ENCODE assay signal across 15 mouse cellular contexts in the genomic region with DNA sequence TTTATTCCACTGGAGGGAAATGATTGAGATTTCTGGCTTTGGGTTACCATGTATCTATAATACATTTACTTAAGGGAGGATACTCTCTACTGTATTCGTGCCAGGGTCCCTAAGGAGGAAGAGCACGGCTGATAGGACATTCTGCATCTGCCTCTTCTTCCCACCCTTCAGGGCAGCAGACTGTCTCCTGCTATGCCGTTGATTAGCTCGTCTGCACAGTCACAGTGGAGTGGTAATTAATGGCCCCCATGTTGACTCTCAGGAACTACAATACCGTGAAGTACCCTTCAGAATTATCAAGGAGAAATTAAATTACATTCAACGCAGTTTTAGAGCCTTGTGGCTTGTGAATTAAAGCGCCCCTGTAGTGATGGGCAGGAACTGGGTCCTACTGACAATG. TPM values are rescaled to one million over a fixed set of nuclear protein-coding genes. Genes with fewer than 3 reads are reported as not detected.
DNase-seq lines count a peak whose midpoint lies in the region; ATAC-seq and TF ChIP-seq lines count a peak whose summit lies in the region.
"Had no signal": no experiment of that assay in that cellular context is flagged by ENCODE, and none has a peak within 500 bp of the region (broad histone marks: within the 10 kb centered on the region; RNA-seq: fewer than 3 reads in every experiment).

No protein-coding gene starts in this region.

- no peak for TF ChIP-seq CTCF in gastrocnemius, adult 2 months (IDR thresholded peaks at IDR 0.05)
- no peak for TF ChIP-seq CTCF in left cerebral cortex, adult 2 months (IDR thresholded peaks at IDR 0.05)
- TF ChIP-seq CTCF in brain, embryonic 14.5 days (IDR thresholded peaks at IDR 0.05; ENCODE audit: borderline replicate concordance, extremely low read depth, insufficient read depth, insufficient read length): no peak

- H3K27me3 ChIP-seq in hindbrain, embryonic 16.5 days (replicated peaks; ENCODE audit: control insufficient read depth, insufficient read depth, low read length): no peaks in the 10 kb centered on the region
- H3K27me3 ChIP-seq: embryonic facial prominence, embryonic 12.5 days; liver, embryonic 12.5 days; midbrain, embryonic 13.5 days had no signal

- no peaks in the 10 kb centered on the region for H3K4me1 ChIP-seq in hindbrain, embryonic 16.5 days (ENCODE audit: control insufficient read depth, insufficient read depth, low read depth, low read length)
- H3K4me1 ChIP-seq: embryonic facial prominence, embryonic 12.5 days; midbrain, embryonic 13.5 days had no signal

- WGBS in hindbrain, embryonic 16.5 days: 31% methylated on average over 7 of the region's 7 CpGs

- peak overlapping the region; percentile 12; the same call in 1 of the 2 replicates for H3K27ac ChIP-seq in gastrocnemius, adult 2 months
- peak overlapping the region; percentile 25; the same call in 1 of the 2 replicates for H3K27ac ChIP-seq in left cerebral cortex, adult 2 months
- H3K27ac ChIP-seq in hindbrain, embryonic 16.5 days (ENCODE audit: low read depth, low read length): no peak overlapping the region
- H3K27ac ChIP-seq: embryonic facial prominence, embryonic 12.5 days; liver, embryonic 12.5 days; macrophage; midbrain, embryonic 13.5 days had no signal

- no peak overlapping the region for H3K9ac ChIP-seq in hindbrain, embryonic 16.5 days (ENCODE audit: low read depth, low read length)
- H3K9ac ChIP-seq: embryonic facial prominence, embryonic 12.5 days; liver, embryonic 12.5 days; midbrain, embryonic 13.5 days had no signal

- ATAC-seq in hindbrain, embryonic 16.5 days: peak; percentile 87
- ATAC-seq: liver, embryonic 12.5 days; midbrain, embryonic 13.5 days had no signal

- intact Hi-C loops in gastrocnemius, adult 2 months (cut with DNase I): no loop called here
- intact Hi-C loops in left cerebral cortex, adult 2 months (cut with DNase I): no loop called here
- intact Hi-C loops in left cerebral cortex, postnatal 4 days (cut with DNase I): no loop called here

- H3K4me2 ChIP-seq in hindbrain, embryonic 16.5 days (ENCODE audit: low read length): no peak overlapping the region
- H3K4me2 ChIP-seq: embryonic facial prominence, embryonic 12.5 days; liver, embryonic 12.5 days; midbrain, embryonic 13.5 days had no signal

- DNase-seq in gastrocnemius, adult 2 months: no peak
- DNase-seq in gastrocnemius, adult 18-20 months (ENCODE audit: low spot score): no peak
- no peak for DNase-seq in left cerebral cortex, adult 2 months (ENCODE audit: extremely low spot score in 1 of 2, low spot score in 2 of 2)
- no peak for DNase-seq in left cerebral cortex, postnatal 4 days
- peak; percentile 59 for DNase-seq in brain, embryonic 14.5 days (ENCODE audit: low read depth)
- no peak for DNase-seq in T-cell, adult 2 months (ENCODE audit: low spot score)
- DNase-seq in kidney, adult 8-10 months: no peak
- DNase-seq: cerebellum, adult 11-12 months; right cerebral cortex, postnatal 4 days; thymus, postnatal 25 days had no signal

- H3K4me3 ChIP-seq in gastrocnemius, adult 2 months: no peak overlapping the region
- H3K4me3 ChIP-seq in left cerebral cortex, adult 2 months: no peak overlapping the region
- no peak overlapping the region for H3K4me3 ChIP-seq in hindbrain, embryonic 16.5 days (ENCODE audit: low read length)
- H3K4me3 ChIP-seq: embryonic facial prominence, embryonic 12.5 days; liver, embryonic 12.5 days; midbrain, embryonic 13.5 days had no signal

- no peak for TF ChIP-seq POLR2A in brain, embryonic 14.5 days (IDR thresholded peaks at IDR 0.05; ENCODE audit: borderline replicate concordance, extremely low read depth, insufficient read depth, insufficient read length, poor library complexity, severe bottlenecking)

- H3K36me3 ChIP-seq in hindbrain, embryonic 16.5 days (ENCODE audit: control insufficient read depth, insufficient read depth, low read length): no peaks in the 10 kb centered on the region
- H3K36me3 ChIP-seq: embryonic facial prominence, embryonic 12.5 days; liver, embryonic 12.5 days; midbrain, embryonic 13.5 days had no signal

- no peaks in the 10 kb centered on the region for H3K9me3 ChIP-seq in hindbrain, embryonic 16.5 days (ENCODE audit: control insufficient read depth, low read length)
- H3K9me3 ChIP-seq: liver, embryonic 12.5 days; midbrain, embryonic 13.5 days had no signal

RNA-seq across cellular contexts. Expression of a gene that starts 52.0 kb away (rescaled TPM):
- 10 to 100 TPM; 11.9 to 17.5 TPM for total RNA-seq in gastrocnemius, adult 2 months (2021)
- total RNA-seq in gastrocnemius, adult 18-20 months (2021): 10 to 100 TPM; 11.8 to 14.9 TPM
- total RNA-seq in left cerebral cortex, adult 2 months (2021): 10 to 100 TPM; 75.0 TPM
- total RNA-seq in left cerebral cortex, postnatal 4 days (2021): 10 to 100 TPM; 67.7 to 72.9 TPM
- polyA plus RNA-seq in brain, embryonic 14.5 days (2012; rRNA removed): 49.8 and 55.3 TPM in 2 replicates
- 17.7 and 19.4 TPM in 2 replicates for polyA plus RNA-seq in hindbrain, embryonic 16.5 days (2015; fragmentation: Nextera tagmentation; extraction: Ambion mirVana)
